Mouse (Mus musculus): ENCODE measurements at regions not wholly inside any gene's neighbourhood (a gene's known extent, or its start where the extent isn't known, plus 50 kb on each side); places are given as distances from the start of the nearest gene placed in this dataset.

DNA sequence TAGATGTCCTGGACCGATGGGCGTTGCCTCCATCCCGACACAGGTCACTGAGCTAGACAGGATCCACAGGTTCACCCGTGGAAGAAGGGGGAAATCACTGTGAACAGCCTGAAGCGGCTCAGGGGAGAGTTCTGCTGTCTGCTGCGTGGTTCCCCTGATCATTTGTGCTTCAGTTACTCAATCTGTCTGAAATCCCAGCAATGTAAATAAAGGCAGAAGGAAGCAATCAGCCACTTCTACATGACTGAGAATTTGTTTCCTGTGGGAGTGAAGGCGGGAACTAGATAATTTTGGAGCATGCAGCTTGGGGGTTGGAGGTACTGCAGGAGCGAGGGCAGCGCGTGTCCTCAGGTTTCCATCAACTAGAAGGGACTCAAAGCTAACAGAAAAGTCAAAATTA is 122.3 kb upstream of the 9630041A04Rik start:
- no peak overlapping the region for H3K4me2 ChIP-seq (ENCODE audit: low read depth, low read length, poor library complexity, severe bottlenecking)
- H3K9ac ChIP-seq (replicated peaks; ENCODE audit: low read length, poor library complexity, severe bottlenecking), result no peak overlapping the region
- no peaks in the 10 kb centered on the region for H3K27me3 ChIP-seq (ENCODE audit: insufficient read depth, low read length)
- H3K9me3 ChIP-seq (ENCODE audit: low read length), result no peaks in the 10 kb centered on the region
- ATAC-seq (ENCODE audit: low FRiP score) (no peak), DNase-seq (ENCODE audit: low spot score) (no peak)
- 80% methylated on average over 10 of the region's 10 CpGs for WGBS
- no peak overlapping the region for H3K4me3 ChIP-seq (ENCODE audit: low read depth, low read length)
- H3K27ac ChIP-seq (ENCODE audit: low read depth, low read length), result no peak overlapping the region
- H3K36me3 ChIP-seq (ENCODE audit: insufficient read depth, low read length), result no peaks in the 10 kb centered on the region
- H3K4me1 ChIP-seq (ENCODE audit: insufficient read depth, low read length), result no peaks in the 10 kb centered on the region
- TF ChIP-seq CTCF (IDR thresholded peaks at IDR 0.05), result no peak

DNA sequence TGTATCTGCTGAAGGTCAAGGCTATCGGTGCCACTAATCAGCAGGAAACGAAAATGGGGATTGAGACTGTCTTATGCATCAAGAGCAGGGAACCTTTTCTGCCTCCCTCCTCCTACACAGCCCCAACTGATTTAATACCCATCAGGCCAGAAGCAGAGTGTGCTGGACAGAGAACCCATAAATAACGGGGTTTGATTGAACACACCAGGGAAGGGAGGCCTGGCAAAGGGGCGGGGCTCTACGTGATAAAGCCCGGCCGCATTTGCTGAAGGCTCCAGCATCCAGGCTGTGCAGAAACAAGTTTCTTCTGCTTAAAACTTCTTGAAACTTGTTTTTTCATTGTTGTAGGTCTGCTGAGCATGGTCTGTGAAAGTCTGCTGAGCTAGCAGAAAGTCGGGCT is 127.4 kb upstream of the 9630041A04Rik start:
- DNase-seq (ENCODE audit: low spot score) (no peak), ATAC-seq (ENCODE audit: low FRiP score) (no peak)
- no peak overlapping the region for H3K4me2 ChIP-seq (ENCODE audit: low read depth, low read length, poor library complexity, severe bottlenecking)
- no peaks in the 10 kb centered on the region for H3K27me3 ChIP-seq (ENCODE audit: insufficient read depth, low read length)
- no peaks in the 10 kb centered on the region for H3K9me3 ChIP-seq (ENCODE audit: low read length)
- no peaks in the 10 kb centered on the region for H3K36me3 ChIP-seq (ENCODE audit: insufficient read depth, low read length)
- TF ChIP-seq CTCF (IDR thresholded peaks at IDR 0.05), result no peak
- no peak overlapping the region for H3K27ac ChIP-seq (ENCODE audit: low read depth, low read length)
- WGBS, result 64% methylated on average over 8 of the region's 8 CpGs
- H3K4me3 ChIP-seq (ENCODE audit: low read depth, low read length), result no peak overlapping the region
- no peaks in the 10 kb centered on the region for H3K4me1 ChIP-seq (ENCODE audit: insufficient read depth, low read length)
- H3K9ac ChIP-seq (replicated peaks; ENCODE audit: low read length, poor library complexity, severe bottlenecking), result no peak overlapping the region

DNA sequence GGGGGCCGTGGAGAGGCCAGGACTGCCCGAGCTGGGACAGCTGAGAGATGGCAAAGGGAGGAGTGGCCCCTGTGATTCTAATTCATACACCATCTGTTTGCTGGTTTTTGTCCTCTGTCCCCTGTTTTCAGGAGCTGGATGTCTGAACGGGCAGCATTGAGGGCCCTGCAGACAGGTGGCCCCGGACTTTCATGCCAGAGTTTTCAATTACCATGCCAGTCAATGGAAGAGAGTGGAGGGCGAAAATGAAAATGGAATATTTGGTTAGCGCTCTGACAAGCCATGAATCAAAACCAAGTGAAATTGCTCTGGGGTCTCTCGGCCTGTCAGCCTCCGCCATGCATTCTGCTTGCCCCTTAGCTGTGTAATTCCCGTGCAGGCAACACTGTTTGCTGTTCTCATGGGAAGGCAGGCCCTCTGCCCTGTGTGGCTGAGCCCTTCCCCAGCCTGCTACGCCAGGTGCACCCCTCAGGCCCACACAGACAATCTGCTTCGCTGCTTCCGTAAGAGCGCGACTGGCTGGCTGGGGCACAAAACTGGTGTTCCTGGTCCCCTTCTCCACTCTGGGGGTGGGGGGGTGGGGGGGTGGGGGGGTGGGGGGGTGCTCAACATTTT is 127.9 kb upstream of the 9630041A04Rik start:
- Histone ChIP-seq H3K4me2 (ENCODE audit: low read depth, low read length, poor library complexity, severe bottlenecking) (no peak overlapping the region), H3K36me3 (ENCODE audit: insufficient read depth, low read length) (no peaks in the 10 kb centered on the region), H3K4me1 (ENCODE audit: insufficient read depth, low read length) (no peaks in the 10 kb centered on the region), H3K27me3 (ENCODE audit: insufficient read depth, low read length) (no peaks in the 10 kb centered on the region), H3K4me3 (ENCODE audit: low read depth, low read length) (no peak overlapping the region), H3K27ac (ENCODE audit: low read depth, low read length) (no peak overlapping the region), H3K9ac (replicated peaks; ENCODE audit: low read length, poor library complexity, severe bottlenecking) (no peak overlapping the region), H3K9me3 (ENCODE audit: low read length) (no peaks in the 10 kb centered on the region)
- no peak for ATAC-seq (ENCODE audit: low FRiP score)
- no peak for TF ChIP-seq CTCF (IDR thresholded peaks at IDR 0.05)
- 44% methylated on average over 14 of the region's 14 CpGs for WGBS
- peak; percentile 31 for DNase-seq (ENCODE audit: low spot score)

DNA sequence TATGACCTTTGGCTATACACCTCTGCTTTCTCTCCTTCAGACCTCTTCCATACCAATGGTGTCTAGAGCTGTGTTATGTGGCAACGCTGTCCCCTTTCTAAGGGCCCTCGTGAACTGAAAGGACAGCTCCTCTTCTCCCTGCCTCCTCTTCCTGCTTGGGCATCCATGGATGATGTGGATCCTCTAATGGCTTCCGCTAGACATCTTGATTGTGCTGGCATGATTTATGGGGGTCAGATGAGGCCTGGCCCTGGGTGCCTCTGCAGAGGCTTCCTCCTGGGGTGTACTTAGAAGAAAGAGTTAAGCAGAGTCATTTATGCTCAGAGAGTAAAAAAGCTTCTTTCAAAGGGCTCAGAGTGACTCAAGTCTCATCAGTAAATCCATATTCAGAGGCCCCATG is 131.5 kb upstream of the 9630041A04Rik start:
- Histone ChIP-seq H3K9ac (replicated peaks; ENCODE audit: low read length, poor library complexity, severe bottlenecking) (no peak overlapping the region), H3K4me3 (ENCODE audit: low read depth, low read length) (no peak overlapping the region), H3K36me3 (ENCODE audit: insufficient read depth, low read length) (no peaks in the 10 kb centered on the region), H3K4me2 (ENCODE audit: low read depth, low read length, poor library complexity, severe bottlenecking) (no peak overlapping the region), H3K27ac (ENCODE audit: low read depth, low read length) (no peak overlapping the region), H3K27me3 (ENCODE audit: insufficient read depth, low read length) (no peaks in the 10 kb centered on the region), H3K4me1 (ENCODE audit: insufficient read depth, low read length) (no peaks in the 10 kb centered on the region), H3K9me3 (ENCODE audit: low read length) (no peaks in the 10 kb centered on the region)
- WGBS, result 81% methylated on average over 3 of the region's 3 CpGs
- no peak for DNase-seq (ENCODE audit: low spot score)
- no peak for TF ChIP-seq CTCF (IDR thresholded peaks at IDR 0.05)
- no peak for ATAC-seq (ENCODE audit: low FRiP score)

DNA sequence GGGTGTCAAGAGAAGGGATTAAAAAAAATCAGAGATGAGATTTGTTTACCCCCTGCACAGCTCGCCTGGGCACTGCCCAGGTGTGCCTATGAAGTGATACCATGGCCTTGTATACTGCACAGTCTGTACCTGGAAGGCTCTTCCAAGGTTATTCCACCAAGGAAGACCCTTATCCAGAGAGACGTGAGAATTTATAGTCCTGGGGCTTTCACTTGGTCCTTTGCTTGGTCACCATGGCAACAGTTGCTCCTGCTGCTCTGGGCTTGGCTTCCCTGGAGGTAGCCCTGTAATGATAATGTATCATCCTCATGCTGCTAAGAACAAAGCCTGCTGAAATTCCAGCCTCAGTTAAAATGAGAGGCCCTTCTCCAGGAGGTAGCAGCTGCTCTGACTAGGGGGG is 143.7 kb upstream of the 9630041A04Rik start:
- Histone ChIP-seq H3K4me1 (ENCODE audit: insufficient read depth, low read length) (0 out of 2 replicates have a peak, but pooled peaks cover 6% of the 10 kb centered on the region), H3K27me3 (ENCODE audit: insufficient read depth, low read length) (no peaks in the 10 kb centered on the region), H3K9ac (replicated peaks; ENCODE audit: low read length, poor library complexity, severe bottlenecking) (no peak overlapping the region), H3K27ac (ENCODE audit: low read depth, low read length) (peak overlapping the region; percentile 13; the same call in 1 of the 2 replicates), H3K9me3 (ENCODE audit: low read length) (no peaks in the 10 kb centered on the region), H3K4me3 (ENCODE audit: low read depth, low read length) (no peak overlapping the region), H3K4me2 (ENCODE audit: low read depth, low read length, poor library complexity, severe bottlenecking) (no peak overlapping the region), H3K36me3 (ENCODE audit: insufficient read depth, low read length) (no peaks in the 10 kb centered on the region)
- no peak for TF ChIP-seq CTCF (IDR thresholded peaks at IDR 0.05)
- 41% methylated on average over 2 of the region's 2 CpGs for WGBS
- peak; percentile 31; the same call in 1 of the 2 replicates for ATAC-seq (ENCODE audit: low FRiP score)
- DNase-seq (ENCODE audit: low spot score), result peak; percentile 62

DNA sequence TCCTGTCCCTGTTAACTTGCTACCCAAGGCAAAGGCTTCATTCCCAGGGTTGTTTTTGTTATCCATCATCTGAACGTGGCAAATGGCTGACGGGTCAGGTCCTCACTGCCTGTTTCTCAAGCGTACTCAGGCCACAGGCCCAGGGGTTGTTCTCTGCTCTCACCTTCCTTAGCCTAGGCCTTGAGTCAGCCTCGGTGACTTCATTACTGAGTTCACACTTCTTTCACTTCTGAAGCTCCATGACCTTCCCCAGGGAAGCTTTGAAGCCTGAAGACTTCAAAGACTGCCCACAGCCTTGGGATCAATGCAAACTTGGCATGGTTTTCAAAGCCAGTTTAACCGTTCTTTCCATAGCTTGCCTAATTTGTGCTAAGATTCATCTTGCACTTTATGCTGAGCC is 145.3 kb upstream of the 9630041A04Rik start:
- DNase-seq (ENCODE audit: low spot score) (no peak), ATAC-seq (ENCODE audit: low FRiP score) (no peak)
- no peak for TF ChIP-seq CTCF (IDR thresholded peaks at IDR 0.05)
- Histone ChIP-seq H3K9ac (replicated peaks; ENCODE audit: low read length, poor library complexity, severe bottlenecking) (no peak overlapping the region), H3K36me3 (ENCODE audit: insufficient read depth, low read length) (no peaks in the 10 kb centered on the region), H3K4me3 (ENCODE audit: low read depth, low read length) (no peak overlapping the region), H3K4me2 (ENCODE audit: low read depth, low read length, poor library complexity, severe bottlenecking) (no peak overlapping the region), H3K27ac (ENCODE audit: low read depth, low read length) (no peak overlapping the region), H3K9me3 (ENCODE audit: low read length) (no peaks in the 10 kb centered on the region), H3K4me1 (ENCODE audit: insufficient read depth, low read length) (0 out of 2 replicates have a peak, but pooled peaks cover 6% of the 10 kb centered on the region), H3K27me3 (ENCODE audit: insufficient read depth, low read length) (no peaks in the 10 kb centered on the region)
- 65% methylated on average over 5 of the region's 5 CpGs for WGBS

All from midbrain, postnatal 0 days (tissue).